Mouse (Mus musculus) cerebellum, adult 2 months (tissue): ENCODE results near the gene Cbfa2t3.

ENCODE experiments used
- CTCF ChIP-seq: fragments of 200-500 bp; IDR thresholded peaks from 2 replicates; pipeline ENCODE4 v1.5.1; 2011; ENCODE audit warnings: low read depth, mild to moderate bottlenecking, control low read depth, low read length, moderate library complexity, borderline replicate concordance; ENCODE audit not compliant: insufficient read depth
- POLR2A ChIP-seq: fragments of 200-500 bp; IDR thresholded peaks from 2 replicates; pipeline ENCODE4 v1.6.1; 2011; ENCODE audit warnings: low read length, control low read depth, borderline replicate concordance; ENCODE audit not compliant: insufficient read depth

- TF ChIP-seq CTCF: no peak
- TF ChIP-seq POLR2A: no peak
Observed at GRCm38 (mm10) chr8:122575286-122575685, 123.6 kb downstream of the Cbfa2t3 start.
